Mouse (Mus musculus) liver, postnatal 0 days (tissue): ENCODE data around the gene Slc25a39.

Source experiments
- CTCF ChIP-seq: sonication (generic); IDR thresholded peaks from 2 replicates; pipeline ENCODE4 v1.5.1; 2016; ENCODE audit warnings: antibody characterized with exemption, low read depth
- EP300 ChIP-seq: IDR thresholded peaks from 2 replicates; pipeline ENCODE4 v1.6.1; 2016; ENCODE audit warnings: antibody characterized with exemption, low read depth, mild to moderate bottlenecking

GRCm38 (mm10) chr11:102356636-102357350 lies 51.0 kb downstream of the Slc25a39 start:
- no peak for TF ChIP-seq EP300
- TF ChIP-seq CTCF = no peak
